Comparison of ENCODE assay signal across 8 mouse cellular contexts in the genomic region with DNA sequence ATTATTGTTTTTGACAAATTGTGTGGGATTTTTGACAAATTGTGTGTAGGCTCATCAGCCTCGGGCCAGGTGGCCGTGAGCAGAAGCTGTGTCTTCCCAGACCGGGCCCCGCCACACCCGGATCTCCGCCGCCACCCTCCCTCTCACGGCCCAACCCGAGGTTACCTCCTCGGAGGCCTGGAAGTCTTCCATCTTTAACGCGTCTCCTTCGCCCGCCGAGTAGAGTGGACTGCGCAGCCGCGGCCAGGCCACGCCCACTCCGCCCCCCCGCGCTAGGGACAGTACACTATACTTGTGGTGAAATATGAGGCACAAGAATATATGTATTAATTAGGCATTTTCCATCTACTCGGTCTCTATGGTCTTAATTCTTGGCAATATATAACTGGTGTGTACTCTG.
A peak's percentile ranks its signal among the peaks of the same experiment; 100 is the strongest.
DNase-seq lines count a peak whose midpoint lies in the region; ATAC-seq lines count a peak whose summit lies in the region.
"Not testable (repeated sequence)": the region's sequence is repeated elsewhere in the genome, so short reads cannot be mapped to it uniquely, and the experiment has no call there.

No protein-coding gene starts in this region.

- not testable (repeated sequence) for H3K4me1 ChIP-seq in forebrain, embryonic 10.5 days; heart, embryonic 10.5 days; midbrain, embryonic 15.5 days

- not testable (repeated sequence) for H3K9ac ChIP-seq in midbrain, embryonic 15.5 days

- peak; percentile 49 to 64 for DNase-seq in adrenal gland, postnatal 4 days (ENCODE audit: low spot score in 2 of 2)
- DNase-seq in forebrain, embryonic 10.5 days (ENCODE audit: extremely low spot score, low spot score) = peak; percentile 28
- DNase-seq in heart, embryonic 10.5 days (ENCODE audit: low spot score) = peak; percentile 66
- peak; percentile 74 for DNase-seq in kidney, adult 18-20 months
- DNase-seq in left cerebral cortex, postnatal 36 days (ENCODE audit: low spot score in 2 of 2) = peak; percentile 73 to 74
- peak; percentile 64 to 66 for DNase-seq in right cerebral cortex, postnatal 36 days (ENCODE audit: low spot score in 2 of 2)
- DNase-seq in urinary bladder, postnatal 4 days (ENCODE audit: low spot score in 2 of 2) = peak; percentile 76 to 80

- peaks cover 18% of the 10 kb centered on the region for H3K27me3 ChIP-seq in forebrain, embryonic 10.5 days (ENCODE audit: poor library complexity, severe bottlenecking)
- peaks cover 15% of the 10 kb centered on the region for H3K27me3 ChIP-seq in heart, embryonic 10.5 days (ENCODE audit: insufficient read depth, poor library complexity, severe bottlenecking)
- H3K27me3 ChIP-seq in midbrain, embryonic 15.5 days (replicated peaks) = not testable (repeated sequence)

- WGBS in forebrain, embryonic 10.5 days = 32% methylated on average over 23 of the region's 23 CpGs
- WGBS in heart, embryonic 10.5 days = 30% methylated on average over 23 of the region's 23 CpGs
- 35% methylated on average over 23 of the region's 23 CpGs for WGBS in midbrain, embryonic 15.5 days

- H3K9me3 ChIP-seq in forebrain, embryonic 10.5 days; heart, embryonic 10.5 days; midbrain, embryonic 15.5 days: not testable (repeated sequence)

- H3K36me3 ChIP-seq in forebrain, embryonic 10.5 days (replicated peaks); heart, embryonic 10.5 days; midbrain, embryonic 15.5 days (replicated peaks): not testable (repeated sequence)

- peak; percentile 65 for ATAC-seq in midbrain, embryonic 15.5 days (replicated peaks)

- H3K27ac ChIP-seq in forebrain, embryonic 10.5 days; heart, embryonic 10.5 days; midbrain, embryonic 15.5 days: not testable (repeated sequence)

- intact Hi-C loops in left cerebral cortex, postnatal 36 days (cut with DNase I) = not testable (repeated sequence)

- peak overlapping the region; percentile 54 for H3K4me2 ChIP-seq in midbrain, embryonic 15.5 days

- H3K4me3 ChIP-seq in forebrain, embryonic 10.5 days = peak overlapping the region; percentile 30; the same call in 1 of the 2 replicates
- peak overlapping the region; percentile 29; the same call in 1 of the 2 replicates for H3K4me3 ChIP-seq in heart, embryonic 10.5 days
- H3K4me3 ChIP-seq in midbrain, embryonic 15.5 days = peak overlapping the region; percentile 39

Comparison
In these comparisons a context has a peak if more than half of its experiments do, and no peak if none do; other contexts are left out.
1. DNase-seq: peak in every context shown above with its lines; median percentile 78 in urinary bladder, postnatal 4 days; 74 in kidney, adult 18-20 months; 74 in left cerebral cortex, postnatal 36 days; 66 in heart, embryonic 10.5 days; 65 in right cerebral cortex, postnatal 36 days; 56 in adrenal gland, postnatal 4 days; 28 in forebrain, embryonic 10.5 days.